Mouse (Mus musculus): Measurements from ENCODE around the gene Trpc4.

DNA sequence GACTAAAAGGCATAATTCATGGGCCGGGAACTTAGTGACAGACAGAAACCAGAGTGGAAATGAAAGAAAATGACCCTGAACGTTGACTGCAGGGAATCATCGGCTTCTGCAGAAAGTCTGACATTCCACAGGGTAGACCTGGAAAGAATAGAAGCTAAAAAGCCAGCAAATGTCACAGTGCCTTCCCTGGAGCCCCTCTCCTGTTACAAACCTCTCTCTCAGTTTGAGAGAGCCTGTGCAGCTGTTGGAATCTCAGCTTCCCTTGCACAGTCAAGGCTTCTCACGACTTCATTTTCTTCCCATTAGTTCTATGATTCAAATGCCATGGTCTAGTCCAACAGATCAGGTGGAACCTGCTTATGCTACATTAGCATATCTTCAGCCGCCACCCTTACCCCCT is 154.8 kb downstream of the Trpc4 start:
- TF ChIP-seq MAFK (IDR thresholded peaks at IDR 0.05; ENCODE audit: insufficient replicate concordance, low read length), result no peak
- no peak for TF ChIP-seq POLR2A (IDR thresholded peaks at IDR 0.05; ENCODE audit: low read depth, low read length)
- TF ChIP-seq ZKSCAN1 (IDR thresholded peaks at IDR 0.05; ENCODE audit: borderline replicate concordance, low read depth, low read length), result no peak
- no peak for TF ChIP-seq USF2 (conservative IDR thresholded peaks at IDR 0.05; ENCODE audit: low read depth, low read length)
